Mouse (Mus musculus): ENCODE results near the gene Adk.

- TF ChIP-seq CTCF (IDR thresholded peaks at IDR 0.05; ENCODE audit: control insufficient read depth, insufficient read depth, insufficient replicate concordance, low read depth, low read length): no peak
- TF ChIP-seq POLR2A (IDR thresholded peaks at IDR 0.05; ENCODE audit: control insufficient read depth, low read depth, low read length): no peak
Measured at GRCm38 (mm10) chr14:21223456-21223855, 171.1 kb downstream of the Adk start.
